Mouse (Mus musculus) forebrain, postnatal 0 days (tissue): Measurements from ENCODE around the gene Ikzf4. TPM values are rescaled to one million over a fixed set of nuclear protein-coding genes. Genes with fewer than 3 reads are reported as not detected.

Experiments
- ATAC-seq: fragments of 200-750 bp; cut with Nextera tagmentation; 2 replicates; pipeline ENCODE4 v1.8.0; 2017; ENCODE audit warnings: mild to moderate bottlenecking, moderate library complexity
- DNase-seq: peaks from one replicate; pipeline ENCODE4 v3.0.0-alpha.2; 2015
- H3K27ac ChIP-seq: fragments of 300-500 bp; sonication (generic); 2 replicates; pipeline ENCODE4 v1.5.1; 2014; ENCODE audit warnings: low read depth, mild to moderate bottlenecking, antibody characterized with exemption, low read length, moderate library complexity, mixed read lengths
- H3K27me3 ChIP-seq: fragments of 300-500 bp; sonication (generic); 2 replicates; pipeline ENCODE4 v1.6.1; 2014; ENCODE audit warnings: mild to moderate bottlenecking, low read length, mixed read lengths; ENCODE audit not compliant: insufficient read depth
- H3K36me3 ChIP-seq: fragments of 300-500 bp; sonication (generic); 2 replicates; pipeline ENCODE4 v1.6.1; 2014; ENCODE audit warnings: mild to moderate bottlenecking, moderate library complexity; ENCODE audit not compliant: insufficient read depth
- H3K4me1 ChIP-seq: fragments of 300-500 bp; sonication (generic); 2 replicates; pipeline ENCODE4 v1.6.1; 2014; ENCODE audit warnings: antibody characterized with exemption; ENCODE audit not compliant: insufficient read depth
- H3K4me2 ChIP-seq: fragments of 300-500 bp; sonication (generic); 2 replicates; pipeline ENCODE4 v1.6.1; 2014; ENCODE audit warnings: low read depth, mild to moderate bottlenecking, moderate library complexity
- H3K4me3 ChIP-seq: fragments of 300-500 bp; sonication (generic); 2 replicates; pipeline ENCODE4 v1.5.1; 2014; ENCODE audit warnings: low read depth, low read length, mixed read lengths
- H3K9ac ChIP-seq: fragments of 300-500 bp; sonication (generic); 2 replicates; pipeline ENCODE4 v1.6.1; 2014; ENCODE audit warnings: mild to moderate bottlenecking
- H3K9me3 ChIP-seq: fragments of 300-500 bp; sonication (generic); 2 replicates; pipeline ENCODE4 v1.6.1; 2016; ENCODE audit warnings: low read length
- CTCF ChIP-seq: sonication (generic); IDR thresholded peaks from 2 replicates; pipeline ENCODE4 v1.5.1; 2016; ENCODE audit warnings: antibody characterized with exemption, control low read depth, low read depth
- WGBS: fragments of 180-500 bp; shearing (Covaris S2); extraction: QIAGEN DNeasy Blood & Tissue Kit; methylation state at CpG from one replicate; pipeline ENCODE4 v1.1.7; 2014; 5-methylcytosine and 5-hydroxymethylcytosine counted together
- polyA plus RNA-seq: library from polyadenylated mRNA; unstranded; fragments of >200 nt; fragmentation: Nextera tagmentation; extraction: Ambion mirVana; gene quantifications from 2 replicates; pipeline ENCODE4 v1.2.1, GENCODE M21; 2015
- total RNA-seq: library from RNA; depleted of rRNA; stranded (reverse); fragments of >200 nt; gene quantifications from 2 replicates; pipeline ENCODE4 v1.2.3, GENCODE M21; 2014

The Ikzf4 gene
- total and polyA plus RNA-seq, 2 experiments from 2014 or later, result 11.3 to 15.6 TPM

DNA sequence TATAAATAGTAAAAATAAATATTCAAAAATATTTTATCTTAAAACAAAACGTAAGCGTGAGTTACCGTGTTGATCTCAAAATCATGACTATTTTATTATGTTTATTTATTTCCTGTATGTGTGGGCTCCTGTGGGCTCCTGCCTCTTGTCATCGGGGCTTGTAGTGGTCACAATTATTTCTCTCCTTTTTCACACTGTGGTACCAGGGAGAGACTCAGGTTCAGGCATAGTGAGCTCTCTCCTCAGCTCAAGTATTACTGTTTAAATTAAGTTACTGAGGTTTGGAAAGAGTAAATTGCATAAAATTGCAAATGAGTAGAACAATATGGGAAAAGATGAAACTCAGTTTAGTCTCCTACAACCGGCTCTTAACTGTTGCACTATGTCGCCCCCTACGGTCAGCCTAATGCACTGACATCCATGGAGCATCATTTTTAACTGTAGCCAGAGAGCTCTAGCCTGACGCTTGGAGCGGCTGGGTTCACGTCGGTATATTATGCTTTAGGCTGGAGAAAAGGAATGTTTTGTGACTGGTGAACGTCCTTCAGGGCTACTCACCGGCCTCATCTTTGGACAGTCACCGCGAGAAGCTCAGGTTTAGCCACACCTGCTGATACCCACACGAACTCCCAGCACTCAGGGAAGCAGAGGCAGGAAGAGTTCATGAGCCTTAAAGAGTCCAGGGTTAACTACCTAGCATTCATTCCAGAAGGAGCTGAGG, 33.2 kb downstream of the Ikzf4 start:
- TF ChIP-seq CTCF, result peak; percentile 89
- no peaks in the 10 kb centered on the region for H3K9me3 ChIP-seq
- H3K27ac ChIP-seq, result no peak overlapping the region
- 14% methylated on average over 16 of the region's 16 CpGs for WGBS
- ATAC-seq (peak; percentile 86), DNase-seq (peak; percentile 90)
- no peak overlapping the region for H3K9ac ChIP-seq
- H3K36me3 ChIP-seq, result no peaks in the 10 kb centered on the region
- H3K4me3 ChIP-seq, result no peak overlapping the region
- H3K4me2 ChIP-seq, result no peak overlapping the region
- no peaks in the 10 kb centered on the region for H3K27me3 ChIP-seq
- no peaks in the 10 kb centered on the region for H3K4me1 ChIP-seq

DNA sequence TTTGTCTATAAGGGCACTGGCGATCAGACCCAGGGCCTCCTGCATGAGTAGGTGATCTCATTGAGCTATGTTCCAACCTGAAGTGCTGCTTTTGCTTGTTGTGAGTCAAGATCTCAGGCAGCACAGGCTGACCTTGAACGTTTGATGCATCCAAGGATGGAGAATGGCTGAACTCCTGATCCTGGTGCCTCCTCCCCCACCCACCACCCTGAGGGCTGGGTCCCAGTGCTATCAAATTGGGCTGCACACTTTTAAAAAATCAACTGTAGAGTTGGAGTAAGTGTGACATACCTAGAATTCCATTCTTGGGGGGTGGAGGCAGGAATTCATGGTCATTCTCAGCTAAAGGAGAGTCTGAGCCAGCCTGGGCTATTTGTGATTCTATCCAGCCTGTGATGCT, 39.3 kb downstream of the Ikzf4 start:
- H3K4me3 ChIP-seq, result no peak overlapping the region
- DNase-seq (no peak), ATAC-seq (no peak)
- no peaks in the 10 kb centered on the region for H3K27me3 ChIP-seq
- WGBS, result 37% methylated on average over 2 of the region's 2 CpGs
- H3K36me3 ChIP-seq, result no peaks in the 10 kb centered on the region
- H3K4me1 ChIP-seq, result no peaks in the 10 kb centered on the region
- H3K9ac ChIP-seq, result no peak overlapping the region
- no peak overlapping the region for H3K4me2 ChIP-seq
- no peak for TF ChIP-seq CTCF
- H3K9me3 ChIP-seq, result no peaks in the 10 kb centered on the region
- no peak overlapping the region for H3K27ac ChIP-seq

DNA sequence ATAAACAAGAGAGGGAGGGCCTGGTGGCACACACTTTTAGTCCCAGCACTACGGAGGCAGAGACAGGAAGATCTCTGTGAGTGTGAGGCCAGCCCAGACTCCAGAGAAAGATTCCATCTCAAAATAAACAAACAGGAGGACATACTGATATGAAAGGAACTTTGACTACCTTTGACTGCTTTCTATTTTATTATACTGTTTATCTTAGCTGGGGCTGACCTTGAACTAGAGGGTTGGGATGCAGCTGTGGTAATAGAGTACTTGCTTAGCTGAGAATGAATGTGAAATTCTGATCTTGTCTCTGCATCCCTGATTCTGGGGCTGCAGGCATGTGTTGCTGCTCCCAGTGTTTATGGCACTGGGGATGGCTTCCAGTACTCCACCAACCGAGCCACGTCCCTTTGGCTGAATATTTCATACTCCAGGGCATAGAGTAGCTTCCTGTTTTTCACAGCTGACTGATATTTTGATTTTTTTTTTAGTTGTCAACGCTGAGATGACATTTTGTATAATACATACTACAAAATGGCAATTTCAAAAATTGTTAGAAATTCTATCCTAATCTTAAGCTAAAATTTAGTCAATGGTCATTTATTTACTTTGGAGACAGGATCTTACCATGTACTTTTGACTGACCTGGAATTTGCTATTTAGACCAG, 43.2 kb downstream of the Ikzf4 start:
- H3K4me1 ChIP-seq, result no peaks in the 10 kb centered on the region
- TF ChIP-seq CTCF, result no peak
- no peak overlapping the region for H3K4me2 ChIP-seq
- no peaks in the 10 kb centered on the region for H3K36me3 ChIP-seq
- ATAC-seq, result no peak
- DNase-seq, result no peak
- no peaks in the 10 kb centered on the region for H3K9me3 ChIP-seq
- no peak overlapping the region for H3K4me3 ChIP-seq
- WGBS, result 83% methylated on average over 4 of the region's 4 CpGs
- H3K9ac ChIP-seq, result no peak overlapping the region
- no peak overlapping the region for H3K27ac ChIP-seq
- H3K27me3 ChIP-seq, result no peaks in the 10 kb centered on the region

DNA sequence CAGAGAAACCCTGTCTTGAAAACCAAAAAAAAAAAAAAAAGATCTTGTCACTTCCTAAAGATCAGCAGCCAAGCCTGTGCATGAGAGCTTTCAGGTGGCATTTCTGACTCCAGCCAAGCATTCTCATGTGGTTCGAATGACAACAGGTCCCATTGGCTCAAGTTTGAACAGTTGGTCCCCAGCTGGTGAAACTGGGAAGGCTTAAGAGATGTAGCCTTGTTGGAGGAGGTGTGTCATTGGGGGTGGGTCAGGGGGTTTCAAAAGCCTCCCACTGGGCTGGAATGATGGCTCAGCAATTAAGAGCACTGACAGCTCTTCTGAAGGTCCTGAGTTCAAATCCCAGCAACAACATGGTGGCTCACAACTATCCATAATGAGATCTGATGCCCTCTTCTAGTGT, 44.3 kb downstream of the Ikzf4 start:
- no peaks in the 10 kb centered on the region for H3K9me3 ChIP-seq
- DNase-seq, result no peak
- no peak for TF ChIP-seq CTCF
- H3K27ac ChIP-seq, result no peak overlapping the region
- H3K27me3 ChIP-seq, result no peaks in the 10 kb centered on the region
- H3K4me3 ChIP-seq, result no peak overlapping the region
- H3K9ac ChIP-seq, result no peak overlapping the region
- WGBS, result 89% methylated on average over 1 of the region's 1 CpGs
- H3K4me2 ChIP-seq, result no peak overlapping the region
- no peaks in the 10 kb centered on the region for H3K36me3 ChIP-seq
- no peak for ATAC-seq
- no peaks in the 10 kb centered on the region for H3K4me1 ChIP-seq

DNA sequence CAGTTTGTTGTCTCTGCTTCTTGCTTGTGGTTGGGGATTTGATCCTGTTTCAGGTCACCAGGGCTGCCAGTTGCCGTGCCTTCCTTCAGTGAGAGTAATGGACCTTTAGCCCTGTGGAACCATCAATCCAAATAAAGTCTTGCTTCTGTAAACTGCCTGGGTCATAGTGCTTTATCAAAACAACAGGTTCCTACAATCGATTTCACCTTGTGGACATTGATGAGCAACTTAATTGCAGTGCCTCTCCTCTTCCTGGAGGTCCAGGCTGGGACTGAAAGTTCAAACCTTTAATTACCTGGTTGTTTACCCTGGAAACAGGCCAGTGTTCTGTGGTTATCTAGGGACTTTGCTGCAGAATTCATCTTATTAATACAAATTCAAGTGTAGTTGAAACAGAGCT, 47.3 kb downstream of the Ikzf4 start:
- no peak for ATAC-seq
- no peaks in the 10 kb centered on the region for H3K4me1 ChIP-seq
- no peak for DNase-seq
- no peak overlapping the region for H3K4me2 ChIP-seq
- H3K4me3 ChIP-seq, result no peak overlapping the region
- no peak overlapping the region for H3K27ac ChIP-seq
- no peaks in the 10 kb centered on the region for H3K27me3 ChIP-seq
- no peaks in the 10 kb centered on the region for H3K36me3 ChIP-seq
- no peaks in the 10 kb centered on the region for H3K9me3 ChIP-seq
- WGBS, result 79% methylated on average over 2 of the region's 2 CpGs
- TF ChIP-seq CTCF, result no peak
- H3K9ac ChIP-seq, result no peak overlapping the region

DNA sequence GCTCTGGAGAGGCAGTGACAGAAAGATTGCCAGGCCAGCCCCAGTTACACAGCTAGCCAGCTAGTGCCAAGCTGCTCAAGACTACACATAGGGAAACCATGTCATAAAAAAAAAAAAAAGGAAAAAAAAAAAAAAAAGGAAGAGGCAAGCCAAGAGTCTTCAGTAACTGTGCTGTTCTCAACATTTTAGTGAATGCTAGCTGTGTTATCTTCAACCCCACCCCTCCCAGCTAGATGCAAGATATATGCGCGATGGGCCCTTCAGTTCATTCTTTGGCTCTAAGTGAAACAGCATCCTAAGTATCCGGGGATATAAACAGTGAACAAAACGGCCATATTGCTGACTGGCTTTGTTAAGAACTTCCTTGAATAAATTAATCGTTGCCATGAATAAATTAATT, 53.0 kb downstream of the Ikzf4 start:
- no peak overlapping the region for H3K27ac ChIP-seq

DNA sequence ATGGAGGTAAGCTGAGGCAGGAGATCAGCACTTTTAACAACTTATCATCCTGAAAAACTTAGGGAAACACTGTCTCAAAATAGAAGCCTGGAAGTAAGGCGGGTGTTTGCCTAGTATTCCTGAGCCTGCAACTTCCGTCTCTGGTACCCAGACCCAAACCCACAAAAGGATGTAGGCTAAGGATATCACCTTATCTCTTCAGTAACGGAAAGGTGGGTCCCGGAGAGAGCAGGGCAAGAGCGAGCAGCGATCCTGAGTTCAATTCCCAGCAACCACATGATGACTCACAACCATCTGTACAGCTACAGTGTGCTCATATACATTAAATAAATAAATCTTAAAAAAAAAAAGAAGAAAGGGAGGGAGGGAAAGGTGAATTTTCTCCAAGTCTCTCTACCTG, 54.4 kb downstream of the Ikzf4 start:
- Histone ChIP-seq H3K27ac (no peak overlapping the region), H3K4me1 (no peaks in the 10 kb centered on the region), H3K9me3 (no peaks in the 10 kb centered on the region), H3K9ac (no peak overlapping the region), H3K27me3 (peaks cover 18% of the 10 kb centered on the region), H3K4me3 (no peak overlapping the region), H3K36me3 (no peaks in the 10 kb centered on the region), H3K4me2 (no peak overlapping the region)
- ATAC-seq, result no peak
- WGBS, result 92% methylated on average over 6 of the region's 6 CpGs
- DNase-seq, result no peak
- no peak for TF ChIP-seq CTCF

More for the DNA sequence above, 53.0 kb downstream of the Ikzf4 start:
- Histone ChIP-seq H3K4me1 (no peaks in the 10 kb centered on the region), H3K27me3 (peaks cover 17% of the 10 kb centered on the region), H3K4me3 (no peak overlapping the region), H3K4me2 (no peak overlapping the region), H3K36me3 (no peaks in the 10 kb centered on the region), H3K9ac (no peak overlapping the region), H3K9me3 (no peaks in the 10 kb centered on the region)
- no peak for ATAC-seq
- 39% methylated on average over 5 of the region's 5 CpGs for WGBS
- TF ChIP-seq CTCF, result no peak
- no peak for DNase-seq
